Mouse (Mus musculus) gastrocnemius, adult 8-10 months (tissue): Measurements from ENCODE around the gene Tmem191c. TPM values are rescaled to one million over a fixed set of nuclear protein-coding genes. Genes with fewer than 3 reads are reported as not detected.
"Not testable (repeated sequence)": the region's sequence is repeated elsewhere in the genome, so short reads cannot be mapped to it uniquely, and the experiment has no call there.

Experiments
- DNase-seq, 2 experiments: peaks; one replicate each; pipeline ENCODE4 v3.0.0; 2022; ENCODE audit warnings: low spot score in 2 of 2
- total RNA-seq, 4 experiments: library from RNA; stranded (reverse); gene quantifications; 2 replicates each; pipeline ENCODE4 v1.2.4; 2022

The Tmem191c gene
- total RNA-seq = under 1 TPM in 3 of 4 experiments, not detected in 1; 0.58 to 0.91 (median 0.74) TPM

- no peak for DNase-seq
These were observed at the start of gene Tmem191c for GRCm38 (mm10) chr16:17275721-17276120. Gene Tmem191c (plus strand): TSS chr16:17276077.

- DNase-seq = no peak
These were observed 49.4 kb upstream of the Tmem191c start for GRCm38 (mm10) chr16:17226496-17226895.

- DNase-seq = not testable (repeated sequence)
These were observed 44.4 kb upstream of the Tmem191c start for GRCm38 (mm10) chr16:17231523-17231922.

GRCm38 (mm10) chr16:17232794-17233701 is 42.8 kb upstream of the Tmem191c start, which contains the start of gene Hic2:
Gene Hic2 (plus strand): TSS chr16:17233572.
- peak; percentile 92 for DNase-seq

GRCm38 (mm10) chr16:17233702-17234498 is 42.0 kb upstream of the Tmem191c start:
- peak in 1 of 2 experiments; percentile 11 for DNase-seq

GRCm38 (mm10) chr16:17234499-17234895 is 41.4 kb upstream of the Tmem191c start:
- no peak for DNase-seq

GRCm38 (mm10) chr16:17234916-17235665 is 40.8 kb upstream of the Tmem191c start:
- no peak for DNase-seq

GRCm38 (mm10) chr16:17237634-17238033 is 38.2 kb upstream of the Tmem191c start:
- DNase-seq = no peak

GRCm38 (mm10) chr16:17239409-17239808 is 36.5 kb upstream of the Tmem191c start:
- DNase-seq = no peak

- no peak for DNase-seq
These were observed 32.1 kb upstream of the Tmem191c start for GRCm38 (mm10) chr16:17243731-17244130.

GRCm38 (mm10) chr16:17244996-17245395 is 30.9 kb upstream of the Tmem191c start:
- no peak for DNase-seq

- DNase-seq = no peak
These were observed 28.1 kb upstream of the Tmem191c start for GRCm38 (mm10) chr16:17247727-17248126.

- no peak for DNase-seq
These were observed 26.7 kb upstream of the Tmem191c start for GRCm38 (mm10) chr16:17249135-17249534.

- DNase-seq = no peak
These were observed 24.3 kb upstream of the Tmem191c start for GRCm38 (mm10) chr16:17251539-17251938.

- DNase-seq = no peak
These were observed 23.7 kb upstream of the Tmem191c start for GRCm38 (mm10) chr16:17252086-17252726.

- DNase-seq = no peak
These were observed 23.0 kb upstream of the Tmem191c start for GRCm38 (mm10) chr16:17252841-17253240.

GRCm38 (mm10) chr16:17254005-17254597 is 21.8 kb upstream of the Tmem191c start:
- no peak for DNase-seq

- no peak for DNase-seq
These were observed 20.6 kb upstream of the Tmem191c start for GRCm38 (mm10) chr16:17255270-17255669.

GRCm38 (mm10) chr16:17257359-17257821 is 18.5 kb upstream of the Tmem191c start:
- peak; percentile 74 to 88 for DNase-seq

GRCm38 (mm10) chr16:17258917-17259316 is 17.0 kb upstream of the Tmem191c start:
- no peak for DNase-seq
